Mouse (Mus musculus) kidney, adult 18-20 months (tissue): ENCODE data around the gene Lamp2.
A peak's percentile ranks its signal among the peaks of the same experiment; 100 is the strongest.
"Not testable (repeated sequence)": the region's sequence is repeated elsewhere in the genome, so short reads cannot be mapped to it uniquely, and the experiment has no call there.

Experiments
- DNase-seq: peaks from one replicate; pipeline ENCODE4 v3.0.0; 2021

The Lamp2 gene

GRCm38 (mm10) chrX:38423096-38423495 is 33.2 kb downstream of the Lamp2 start:
- DNase-seq: no peak

GRCm38 (mm10) chrX:38422396-38422795 is 33.9 kb downstream of the Lamp2 start:
- DNase-seq: no peak

- DNase-seq: no peak
These were observed 52.4 kb downstream of the Lamp2 start for GRCm38 (mm10) chrX:38403879-38404278.

- DNase-seq: no peak
These were observed 53.3 kb downstream of the Lamp2 start for GRCm38 (mm10) chrX:38402981-38403380.

GRCm38 (mm10) chrX:38402004-38402403 is 54.2 kb downstream of the Lamp2 start:
- no peak for DNase-seq

GRCm38 (mm10) chrX:38400616-38401015 is 55.6 kb downstream of the Lamp2 start:
- no peak for DNase-seq

- DNase-seq: no peak
These were observed 56.6 kb downstream of the Lamp2 start for GRCm38 (mm10) chrX:38399671-38400070.

- not testable (repeated sequence) for DNase-seq
These were observed 83.1 kb downstream of the Lamp2 start for GRCm38 (mm10) chrX:38373169-38373568.

- DNase-seq: not testable (repeated sequence)
These were observed 91.6 kb downstream of the Lamp2 start for GRCm38 (mm10) chrX:38364621-38365020.

- peak; percentile 36 for DNase-seq
These were observed 94.2 kb downstream of the Lamp2 start for GRCm38 (mm10) chrX:38362016-38362415.
